Mouse (Mus musculus) megakaryocyte, adult 5-6 weeks (primary cell): Measurements from ENCODE around the gene Stox2. TPM values are rescaled to one million over a fixed set of nuclear protein-coding genes. Genes with fewer than 3 reads are reported as not detected.

Source experiments
- ATAC-seq: 2 replicates; pipeline ENCODE4 v1.8.0; 2016; ENCODE audit warnings: mild to moderate bottlenecking, inconsistent platforms; ENCODE audit not compliant: poor library complexity, severe bottlenecking
- total RNA-seq, 2 experiments: library from RNA; stranded (forward) in 1 of 2; stranded (reverse) in 1 of 2; fragments of 153-499, 151-499 nt in 1 of 2; fragments of 221-1000, 200-1000 nt in 1 of 2; gene quantifications; 2 replicates each; pipeline versions ENCODE4 v1.2.3 to v1.2.4; 2015 to 2017

Stox2 gene
- total RNA-seq, 2 experiments from 2014 or later = 0.18 to 0.48 TPM

GRCm38 (mm10) chr8:47306372-47306771 lies 139.8 kb downstream of the Stox2 start:
- no peak for ATAC-seq

DNA sequence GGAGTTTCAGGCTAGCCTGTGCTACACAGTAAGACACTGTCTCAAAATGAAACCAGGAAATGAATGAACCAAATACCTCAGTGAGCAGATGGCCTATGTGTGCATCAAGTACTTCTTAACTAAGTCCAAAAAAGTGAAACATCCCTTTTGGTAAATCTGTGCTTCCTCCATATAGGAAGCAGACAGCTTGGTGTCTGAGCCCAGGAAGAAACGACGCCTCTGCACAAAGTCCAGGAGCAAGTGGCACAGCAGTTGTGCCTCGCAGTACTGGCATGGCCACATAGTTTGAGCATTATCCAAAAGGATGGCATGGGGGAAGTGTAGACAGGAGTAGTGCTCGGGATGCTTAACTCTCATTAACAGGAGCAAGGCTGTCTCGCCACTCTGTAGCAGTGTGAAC lies 140.3 kb downstream of the Stox2 start:
- no peak for ATAC-seq

- no peak for ATAC-seq
Observed at GRCm38 (mm10) chr8:47298460-47298859, 147.7 kb downstream of the Stox2 start.

GRCm38 (mm10) chr8:47289641-47290040 lies 156.5 kb downstream of the Stox2 start:
- no peak for ATAC-seq

GRCm38 (mm10) chr8:47288866-47289541 lies 157.2 kb downstream of the Stox2 start:
- no peak for ATAC-seq

DNA sequence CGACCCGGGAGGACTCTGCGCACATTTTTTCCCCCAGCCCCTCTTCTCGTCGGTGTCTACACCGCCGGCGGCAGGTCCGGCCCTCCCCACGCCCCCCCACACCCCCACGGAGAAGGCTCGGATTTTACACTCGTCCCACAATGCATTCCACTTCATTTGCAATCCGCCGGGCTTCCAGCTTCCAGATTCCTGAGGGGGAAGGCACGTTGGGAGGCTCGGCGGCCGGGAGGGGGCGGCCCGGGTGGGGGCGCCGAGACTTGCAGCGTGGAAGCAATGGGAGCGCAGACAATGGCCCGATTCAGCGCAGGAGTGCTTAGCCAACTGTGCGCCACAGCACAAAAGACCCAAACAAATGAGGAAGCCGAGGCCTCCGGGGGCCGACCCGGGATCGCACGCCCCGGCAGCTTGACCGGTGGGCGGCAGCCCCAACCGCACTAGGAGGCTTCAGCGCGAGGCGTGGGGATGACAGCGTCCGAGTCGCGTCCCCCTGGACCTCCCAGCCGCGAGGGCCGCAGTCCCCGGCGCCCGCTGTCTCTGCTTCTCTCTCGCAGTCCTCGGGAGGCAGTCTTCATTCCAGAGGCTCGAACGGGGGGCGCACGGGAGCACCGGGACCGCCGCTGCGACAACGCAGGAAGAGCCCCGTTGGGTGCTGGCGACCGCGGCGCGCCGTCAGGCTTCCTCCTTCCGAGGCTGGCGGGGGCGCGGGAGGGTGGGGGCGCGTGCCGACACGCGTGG lies 157.9 kb downstream of the Stox2 start:
- no peak for ATAC-seq

- ATAC-seq = no peak
Observed at GRCm38 (mm10) chr8:47287641-47288130, 158.5 kb downstream of the Stox2 start.

GRCm38 (mm10) chr8:47287201-47287621 lies 159.0 kb downstream of the Stox2 start:
- no peak for ATAC-seq

DNA sequence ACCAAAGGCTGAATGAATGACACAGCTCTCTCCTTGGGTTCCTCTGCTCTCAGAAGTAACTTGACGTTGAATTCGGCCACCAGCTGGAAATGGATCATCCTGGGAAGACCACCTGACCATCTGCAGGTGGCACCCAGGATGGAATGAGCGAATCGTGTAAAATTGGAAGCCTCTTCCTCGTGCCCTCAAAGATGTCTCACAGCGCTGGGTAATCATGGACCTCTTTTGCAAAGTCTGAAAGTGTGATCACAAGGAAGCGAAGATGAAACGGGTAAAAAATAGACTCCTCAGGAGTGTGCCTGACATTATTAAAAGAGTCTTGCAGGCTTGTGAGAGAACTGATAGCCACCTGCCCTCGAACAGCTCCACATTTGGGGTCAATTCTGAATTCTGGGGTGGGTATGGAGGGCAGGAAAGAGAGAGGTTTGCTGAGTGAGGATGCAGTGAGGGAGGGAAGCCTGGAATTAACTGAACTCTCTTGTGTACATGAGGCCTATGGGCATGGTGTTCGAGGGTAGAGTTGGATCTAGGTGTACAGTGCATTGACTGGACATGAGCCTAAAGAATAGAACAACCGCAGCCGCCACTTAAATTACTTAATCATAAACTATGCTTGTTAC lies 160.0 kb downstream of the Stox2 start:
- no peak for ATAC-seq

DNA sequence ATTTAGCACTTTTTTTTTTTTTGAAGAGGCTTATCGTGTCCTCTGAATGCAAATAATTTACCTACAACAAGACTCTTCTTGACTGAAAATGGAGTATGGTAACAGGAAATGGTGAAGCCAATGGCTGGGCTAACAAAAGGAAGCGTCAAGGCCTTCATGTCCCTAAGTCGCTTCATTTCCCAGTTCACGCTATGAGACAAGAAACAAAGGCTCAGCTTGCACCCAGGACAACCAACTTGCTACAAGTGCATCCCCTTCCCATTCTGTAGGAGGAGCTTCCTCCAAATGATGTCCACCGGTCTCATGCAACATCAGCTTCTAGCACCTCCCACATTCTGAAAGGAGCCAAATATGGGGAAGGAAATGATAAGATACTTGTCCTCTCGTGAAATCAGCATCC lies 160.7 kb downstream of the Stox2 start:
- ATAC-seq = no peak

- no peak for ATAC-seq
Observed at GRCm38 (mm10) chr8:47284329-47285326, 161.5 kb downstream of the Stox2 start.

- no peak for ATAC-seq
Observed at GRCm38 (mm10) chr8:47279898-47280297, 166.3 kb downstream of the Stox2 start.

DNA sequence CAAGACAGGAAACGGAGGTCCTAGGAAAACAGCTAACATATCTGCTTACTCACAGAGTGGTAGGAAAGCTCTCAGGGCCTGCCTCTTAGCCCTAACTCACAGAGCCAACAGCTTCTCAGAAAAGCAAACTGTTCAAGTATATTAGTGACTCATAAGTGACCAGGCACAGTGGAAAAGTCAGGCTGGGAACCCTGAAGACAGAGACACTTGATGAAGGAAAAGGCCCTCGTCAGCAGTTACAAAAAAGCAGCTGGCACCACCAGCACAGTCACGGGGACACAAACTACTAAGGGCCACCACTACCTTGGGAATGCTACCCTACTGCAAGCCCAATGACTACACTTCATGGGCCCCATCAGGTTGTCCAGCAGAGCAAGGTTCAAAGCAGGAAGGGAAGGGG lies 168.0 kb downstream of the Stox2 start:
- no peak for ATAC-seq

GRCm38 (mm10) chr8:47268931-47269330 lies 177.2 kb downstream of the Stox2 start:
- no peak for ATAC-seq

DNA sequence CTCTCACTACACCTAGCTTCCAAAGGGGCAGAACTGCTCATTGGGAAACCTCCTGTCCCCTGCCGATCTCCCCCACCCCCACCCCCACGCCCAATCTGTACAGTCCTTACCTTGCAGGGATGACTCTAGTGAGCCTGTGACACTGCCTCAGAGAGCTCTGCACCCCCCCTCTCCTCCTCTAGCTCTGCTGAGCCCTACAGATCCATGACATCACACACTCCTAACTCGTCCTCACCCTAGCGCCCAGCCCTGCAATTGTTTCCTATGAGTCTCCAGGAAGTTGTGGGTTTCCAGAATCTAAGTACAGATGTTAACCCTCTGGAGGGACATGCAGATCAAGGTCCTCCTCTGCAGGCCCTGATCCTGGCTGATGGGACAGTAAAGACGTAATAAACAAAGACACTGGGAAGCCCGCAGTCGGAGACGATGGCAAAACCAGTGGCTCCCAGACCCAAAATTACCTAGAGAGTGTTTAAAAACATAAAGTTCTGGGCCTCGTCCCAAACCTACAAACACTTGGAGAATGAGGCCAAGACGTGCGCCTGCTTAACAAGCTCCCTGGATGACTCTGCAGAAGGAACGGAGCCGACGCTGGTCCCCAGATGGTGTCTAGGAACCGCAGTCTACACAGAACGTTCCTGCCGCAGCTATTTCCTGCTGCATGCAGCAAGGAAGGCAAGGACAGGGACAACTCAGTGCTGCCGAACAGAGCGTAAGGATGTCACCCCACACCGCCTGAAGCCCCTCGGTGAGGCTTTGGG lies 177.9 kb downstream of the Stox2 start:
- ATAC-seq = peak; percentile 52

- no peak for ATAC-seq
Observed at GRCm38 (mm10) chr8:47263070-47263843, 182.9 kb downstream of the Stox2 start.

- no peak for ATAC-seq
Observed at GRCm38 (mm10) chr8:47260751-47261474, 185.2 kb downstream of the Stox2 start.

DNA sequence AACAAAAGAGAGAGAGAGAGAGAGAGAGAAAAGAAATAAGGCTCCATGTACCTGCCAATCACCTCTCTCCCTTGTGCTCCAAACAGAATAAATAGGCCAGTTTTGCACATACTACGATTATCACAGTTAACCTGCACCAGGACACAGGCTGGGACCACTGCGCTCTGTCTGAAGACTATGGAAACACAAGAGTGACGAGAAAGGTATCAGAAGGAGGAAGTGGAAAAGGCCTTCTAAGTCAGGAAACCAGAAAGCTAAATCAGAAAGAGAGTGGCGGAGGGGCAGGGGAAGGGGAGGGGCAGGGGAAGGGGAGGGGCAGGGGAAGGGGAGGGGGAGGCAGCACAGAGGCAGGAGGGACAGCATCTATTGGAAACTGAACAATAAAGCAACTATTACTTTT lies 195.3 kb downstream of the Stox2 start:
- ATAC-seq = no peak
